Mouse (Mus musculus) MEL-GATA-1-ER (cell line): ENCODE results near the gene Gphb5.
"Not testable (repeated sequence)": the region's sequence is repeated elsewhere in the genome, so short reads cannot be mapped to it uniquely, and the experiment has no call there.

Experiments used
- DNase-seq: peaks from one replicate; pipeline ENCODE4 v3.0.0-alpha.2; 2012; ENCODE audit warnings: low read depth; ENCODE audit errors: extremely low read depth

Gene Gphb5

GRCm38 (mm10) chr12:75416681-75417080, at the start of gene Gphb5:
Gene Gphb5 (minus strand): TSS chr12:75416781.
- DNase-seq, result no peak

GRCm38 (mm10) chr12:75466206-75466605, 49.6 kb upstream of the Gphb5 start:
- DNase-seq, result no peak

GRCm38 (mm10) chr12:75464016-75464769, 47.6 kb upstream of the Gphb5 start:
- DNase-seq, result no peak

GRCm38 (mm10) chr12:75460561-75460960, 44.0 kb upstream of the Gphb5 start:
- DNase-seq, result no peak

GRCm38 (mm10) chr12:75459656-75460055, 43.1 kb upstream of the Gphb5 start:
- no peak for DNase-seq

GRCm38 (mm10) chr12:75453441-75453840, 36.9 kb upstream of the Gphb5 start:
- no peak for DNase-seq

- DNase-seq, result no peak
These were observed 36.4 kb upstream of the Gphb5 start for GRCm38 (mm10) chr12:75453027-75453426.

- no peak for DNase-seq
These were observed 34.0 kb upstream of the Gphb5 start for GRCm38 (mm10) chr12:75450592-75450991.

- no peak for DNase-seq
These were observed 33.4 kb upstream of the Gphb5 start for GRCm38 (mm10) chr12:75450011-75450410.

GRCm38 (mm10) chr12:75449475-75449966, 32.9 kb upstream of the Gphb5 start:
- DNase-seq, result no peak

- no peak for DNase-seq
These were observed 32.3 kb upstream of the Gphb5 start for GRCm38 (mm10) chr12:75448921-75449320.

GRCm38 (mm10) chr12:75446245-75446644, 29.7 kb upstream of the Gphb5 start:
- DNase-seq, result no peak

- DNase-seq, result not testable (repeated sequence)
These were observed 15.8 kb upstream of the Gphb5 start for GRCm38 (mm10) chr12:75432400-75432799.

- DNase-seq, result no peak
These were observed 13.3 kb upstream of the Gphb5 start for GRCm38 (mm10) chr12:75429685-75430396.

- no peak for DNase-seq
These were observed 12.1 kb upstream of the Gphb5 start for GRCm38 (mm10) chr12:75428719-75429118.

- no peak for DNase-seq
These were observed 9.3 kb upstream of the Gphb5 start for GRCm38 (mm10) chr12:75425882-75426281.

GRCm38 (mm10) chr12:75424817-75425216, 8.2 kb upstream of the Gphb5 start:
- no peak for DNase-seq

- DNase-seq, result no peak
These were observed 7.8 kb upstream of the Gphb5 start for GRCm38 (mm10) chr12:75424359-75424758.

- DNase-seq, result no peak
These were observed 1.6 kb downstream of the Gphb5 start for GRCm38 (mm10) chr12:75414991-75415390.

- no peak for DNase-seq
These were observed 3.6 kb downstream of the Gphb5 start for GRCm38 (mm10) chr12:75412964-75413363.

- DNase-seq, result no peak
These were observed 19.5 kb downstream of the Gphb5 start for GRCm38 (mm10) chr12:75397077-75397476.

- DNase-seq, result no peak
These were observed 20.0 kb downstream of the Gphb5 start for GRCm38 (mm10) chr12:75396616-75397015.
